Mouse (Mus musculus) kidney, adult 2 months (tissue): ENCODE measurements around the gene Egfr.

Experiments used
- CTCF ChIP-seq: fragments of 200-500 bp; conservative IDR thresholded peaks from 2 replicates; pipeline ENCODE4 v1.5.1; 2011; ENCODE audit warnings: low read depth, mild to moderate bottlenecking, control low read depth, low read length, moderate library complexity, mixed read lengths; ENCODE audit not compliant: insufficient read depth, insufficient read length
- POLR2A ChIP-seq: fragments of 200-500 bp; IDR thresholded peaks from one replicate; pipeline ENCODE4 v1.6.1; 2011; ENCODE audit warnings: low read depth, low read length, control low read depth

- TF ChIP-seq POLR2A (no peak), CTCF (no peak)
These were observed 19.0 kb downstream of the Egfr start for GRCm38 (mm10) chr11:16770966-16771365.
